Mouse (Mus musculus): ENCODE data around the gene Fbxl13. TPM values are rescaled to one million over a fixed set of nuclear protein-coding genes. Genes with fewer than 3 reads are reported as not detected.

The Fbxl13 gene
- 0.17 and 0.18 TPM in 2 replicates for polyA plus RNA-seq (2015; fragmentation: Nextera tagmentation; extraction: Ambion mirVana)

- H3K9me3 ChIP-seq (ENCODE audit: control insufficient read depth, low read length) = no peaks in the 10 kb centered on the region
- 1% methylated on average over 34 of the region's 40 CpGs for WGBS
- H3K27ac ChIP-seq (ENCODE audit: low read length) = peak within 1 kb of the TSS; percentile 93
- peak within 1 kb of the TSS; percentile 78 for H3K9ac ChIP-seq (replicated peaks; ENCODE audit: low read depth, low read length)
- H3K27me3 ChIP-seq (replicated peaks; ENCODE audit: control insufficient read depth, insufficient read depth, low read length) = no peaks in the 10 kb centered on the region
- peaks cover 23% of the 10 kb centered on the region for H3K4me1 ChIP-seq (replicated peaks; ENCODE audit: control insufficient read depth, insufficient read depth, low read length)
- H3K4me3 ChIP-seq (replicated peaks; ENCODE audit: low read length) = peak within 1 kb of the TSS; percentile 89
- peaks cover 19% of the 10 kb centered on the region for H3K36me3 ChIP-seq (ENCODE audit: control insufficient read depth, insufficient read depth)
- peak within 1 kb of the TSS; percentile 85 for H3K4me2 ChIP-seq (ENCODE audit: low read length)
- peak; percentile 96 for ATAC-seq
These were observed at the start of gene Fbxl13, which contains the start of gene Armc10 for GRCm38 (mm10) chr5:21645439-21646132. Gene Fbxl13, minus strand, starts transcription at chr5:21645634. Gene Armc10, plus strand, starts transcription at chr5:21645813.

- Histone ChIP-seq H3K9ac (replicated peaks; ENCODE audit: low read depth, low read length) (no peak overlapping the region), H3K27me3 (replicated peaks; ENCODE audit: control insufficient read depth, insufficient read depth, low read length) (no peaks in the 10 kb centered on the region), H3K27ac (ENCODE audit: low read length) (no peak overlapping the region), H3K4me3 (replicated peaks; ENCODE audit: low read length) (no peak overlapping the region), H3K4me1 (replicated peaks; ENCODE audit: control insufficient read depth, insufficient read depth, low read length) (no peaks in the 10 kb centered on the region; the same call in 1 of the 2 replicates), H3K9me3 (ENCODE audit: control insufficient read depth, low read length) (no peaks in the 10 kb centered on the region), H3K36me3 (ENCODE audit: control insufficient read depth, insufficient read depth) (no peaks in the 10 kb centered on the region), H3K4me2 (ENCODE audit: low read length) (no peak overlapping the region)
- WGBS = 86% methylated on average over 3 of the region's 3 CpGs
- ATAC-seq = no peak
These were observed 49.5 kb upstream of the Fbxl13 start for GRCm38 (mm10) chr5:21694854-21695490.

GRCm38 (mm10) chr5:21693372-21693870, 48.0 kb upstream of the Fbxl13 start:
- ATAC-seq = no peak
- Histone ChIP-seq H3K9ac (replicated peaks; ENCODE audit: low read depth, low read length) (no peak overlapping the region), H3K27me3 (replicated peaks; ENCODE audit: control insufficient read depth, insufficient read depth, low read length) (no peaks in the 10 kb centered on the region), H3K4me3 (replicated peaks; ENCODE audit: low read length) (no peak overlapping the region), H3K9me3 (ENCODE audit: control insufficient read depth, low read length) (no peaks in the 10 kb centered on the region), H3K4me2 (ENCODE audit: low read length) (no peak overlapping the region), H3K27ac (ENCODE audit: low read length) (no peak overlapping the region), H3K4me1 (replicated peaks; ENCODE audit: control insufficient read depth, insufficient read depth, low read length) (no peaks in the 10 kb centered on the region), H3K36me3 (ENCODE audit: control insufficient read depth, insufficient read depth) (no peaks in the 10 kb centered on the region)
- WGBS = 90% methylated on average over 3 of the region's 3 CpGs

GRCm38 (mm10) chr5:21692230-21692629, 46.8 kb upstream of the Fbxl13 start:
- H3K4me3 ChIP-seq (replicated peaks; ENCODE audit: low read length) = no peak overlapping the region
- H3K4me2 ChIP-seq (ENCODE audit: low read length) = no peak overlapping the region
- no peak overlapping the region for H3K9ac ChIP-seq (replicated peaks; ENCODE audit: low read depth, low read length)
- H3K36me3 ChIP-seq (ENCODE audit: control insufficient read depth, insufficient read depth) = no peaks in the 10 kb centered on the region
- H3K27me3 ChIP-seq (replicated peaks; ENCODE audit: control insufficient read depth, insufficient read depth, low read length) = no peaks in the 10 kb centered on the region
- H3K4me1 ChIP-seq (replicated peaks; ENCODE audit: control insufficient read depth, insufficient read depth, low read length) = no peaks in the 10 kb centered on the region
- ATAC-seq = no peak
- no peak overlapping the region for H3K27ac ChIP-seq (ENCODE audit: low read length)
- no peaks in the 10 kb centered on the region for H3K9me3 ChIP-seq (ENCODE audit: control insufficient read depth, low read length)
- WGBS = 95% methylated on average over 5 of the region's 5 CpGs

- no peak for ATAC-seq
- Histone ChIP-seq H3K4me3 (replicated peaks; ENCODE audit: low read length) (no peak overlapping the region), H3K9me3 (ENCODE audit: control insufficient read depth, low read length) (no peaks in the 10 kb centered on the region), H3K27me3 (replicated peaks; ENCODE audit: control insufficient read depth, insufficient read depth, low read length) (no peaks in the 10 kb centered on the region), H3K36me3 (ENCODE audit: control insufficient read depth, insufficient read depth) (no peaks in the 10 kb centered on the region), H3K4me1 (replicated peaks; ENCODE audit: control insufficient read depth, insufficient read depth, low read length) (no peaks in the 10 kb centered on the region), H3K4me2 (ENCODE audit: low read length) (no peak overlapping the region), H3K27ac (ENCODE audit: low read length) (no peak overlapping the region), H3K9ac (replicated peaks; ENCODE audit: low read depth, low read length) (no peak overlapping the region)
- 63% methylated on average over 4 of the region's 4 CpGs for WGBS
These were observed 41.6 kb upstream of the Fbxl13 start for GRCm38 (mm10) chr5:21687042-21687441.

- no peak overlapping the region for H3K4me2 ChIP-seq (ENCODE audit: low read length)
- no peak overlapping the region for H3K27ac ChIP-seq (ENCODE audit: low read length)
- ATAC-seq = no peak
- no peak overlapping the region for H3K4me3 ChIP-seq (replicated peaks; ENCODE audit: low read length)
- no peaks in the 10 kb centered on the region for H3K4me1 ChIP-seq (replicated peaks; ENCODE audit: control insufficient read depth, insufficient read depth, low read length)
- H3K9me3 ChIP-seq (ENCODE audit: control insufficient read depth, low read length) = no peaks in the 10 kb centered on the region
- no peak overlapping the region for H3K9ac ChIP-seq (replicated peaks; ENCODE audit: low read depth, low read length)
- H3K27me3 ChIP-seq (replicated peaks; ENCODE audit: control insufficient read depth, insufficient read depth, low read length) = no peaks in the 10 kb centered on the region
- 71% methylated on average over 10 of the region's 10 CpGs for whole genome bisulfite sequencing
- no peaks in the 10 kb centered on the region for H3K36me3 ChIP-seq (ENCODE audit: control insufficient read depth, insufficient read depth)
These were observed 39.6 kb upstream of the Fbxl13 start for GRCm38 (mm10) chr5:21685001-21685400.

- Histone ChIP-seq H3K27me3 (replicated peaks; ENCODE audit: control insufficient read depth, insufficient read depth, low read length) (no peaks in the 10 kb centered on the region), H3K9me3 (ENCODE audit: control insufficient read depth, low read length) (no peaks in the 10 kb centered on the region), H3K4me3 (replicated peaks; ENCODE audit: low read length) (no peak overlapping the region), H3K36me3 (ENCODE audit: control insufficient read depth, insufficient read depth) (no peaks in the 10 kb centered on the region), H3K4me1 (replicated peaks; ENCODE audit: control insufficient read depth, insufficient read depth, low read length) (no peaks in the 10 kb centered on the region), H3K27ac (ENCODE audit: low read length) (no peak overlapping the region), H3K9ac (replicated peaks; ENCODE audit: low read depth, low read length) (no peak overlapping the region), H3K4me2 (ENCODE audit: low read length) (no peak overlapping the region)
- no peak for ATAC-seq
- 95% methylated on average over 9 of the region's 9 CpGs for WGBS
These were observed 38.4 kb upstream of the Fbxl13 start for GRCm38 (mm10) chr5:21683811-21684210.

- H3K9ac ChIP-seq (replicated peaks; ENCODE audit: low read depth, low read length) = no peak overlapping the region
- H3K27ac ChIP-seq (ENCODE audit: low read length) = no peak overlapping the region
- no peaks in the 10 kb centered on the region for H3K27me3 ChIP-seq (replicated peaks; ENCODE audit: control insufficient read depth, insufficient read depth, low read length)
- H3K4me1 ChIP-seq (replicated peaks; ENCODE audit: control insufficient read depth, insufficient read depth, low read length) = no peaks in the 10 kb centered on the region
- ATAC-seq = peak; percentile 67
- WGBS = 85% methylated on average over 5 of the region's 5 CpGs
- 0 out of 2 replicates have a peak, but pooled peaks cover 2% of the 10 kb centered on the region for H3K9me3 ChIP-seq (ENCODE audit: control insufficient read depth, low read length)
- H3K4me3 ChIP-seq (replicated peaks; ENCODE audit: low read length) = no peak overlapping the region
- H3K4me2 ChIP-seq (ENCODE audit: low read length) = no peak overlapping the region
- H3K36me3 ChIP-seq (ENCODE audit: control insufficient read depth, insufficient read depth) = no peaks in the 10 kb centered on the region
These were observed 35.5 kb upstream of the Fbxl13 start for GRCm38 (mm10) chr5:21680940-21681339.

GRCm38 (mm10) chr5:21680029-21680428, 34.6 kb upstream of the Fbxl13 start:
- H3K4me2 ChIP-seq (ENCODE audit: low read length) = no peak overlapping the region
- no peak for ATAC-seq
- WGBS = 80% methylated on average over 4 of the region's 4 CpGs
- no peak overlapping the region for H3K4me3 ChIP-seq (replicated peaks; ENCODE audit: low read length)
- no peaks in the 10 kb centered on the region for H3K27me3 ChIP-seq (replicated peaks; ENCODE audit: control insufficient read depth, insufficient read depth, low read length)
- H3K4me1 ChIP-seq (replicated peaks; ENCODE audit: control insufficient read depth, insufficient read depth, low read length) = no peaks in the 10 kb centered on the region
- H3K9me3 ChIP-seq (ENCODE audit: control insufficient read depth, low read length) = 0 out of 2 replicates have a peak, but pooled peaks cover 2% of the 10 kb centered on the region
- H3K27ac ChIP-seq (ENCODE audit: low read length) = no peak overlapping the region
- no peaks in the 10 kb centered on the region for H3K36me3 ChIP-seq (ENCODE audit: control insufficient read depth, insufficient read depth)
- H3K9ac ChIP-seq (replicated peaks; ENCODE audit: low read depth, low read length) = no peak overlapping the region
